Mouse (Mus musculus) retina, postnatal 1 day (tissue): ENCODE data around the gene Arl5c.

ENCODE experiments used
- DNase-seq: peaks from one replicate; pipeline ENCODE4 v3.0.0-alpha.2; 2012

Arl5c gene

DNA sequence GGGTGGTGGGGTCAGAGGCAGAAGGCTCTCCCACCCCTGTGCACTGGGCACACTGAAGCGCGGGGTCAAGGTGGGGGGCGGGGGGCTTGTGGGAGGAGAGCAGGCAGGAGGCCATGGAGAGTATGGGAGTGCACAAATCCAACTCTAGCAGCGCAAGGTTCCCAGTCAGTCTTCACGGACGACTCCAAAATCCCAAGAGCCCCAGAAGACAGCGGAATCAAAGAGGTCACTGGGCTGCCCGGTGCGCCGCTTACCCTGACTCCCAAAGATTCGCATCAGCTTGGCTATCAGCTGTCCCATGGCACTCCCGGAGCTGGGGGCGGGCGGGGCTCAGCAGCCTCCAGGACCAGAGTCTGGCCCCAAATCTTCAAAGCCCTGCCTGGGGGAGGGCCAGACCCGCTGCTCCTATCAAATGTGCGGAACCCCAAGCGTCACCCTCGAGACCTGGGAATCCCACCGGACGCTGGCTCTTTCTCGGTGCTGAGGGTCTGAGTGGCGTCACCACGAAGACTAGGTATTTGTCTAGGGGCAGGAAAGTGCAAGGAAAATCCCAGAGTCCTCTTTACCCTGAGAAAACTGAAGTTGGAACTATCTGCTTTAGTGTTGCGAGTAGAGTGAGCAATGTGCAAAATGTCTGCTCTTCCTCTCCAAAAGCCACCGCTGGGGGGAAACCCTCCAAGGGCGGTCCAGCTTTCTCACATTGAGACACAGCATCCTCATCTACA is at the start of gene Arl5c:
Gene Arl5c (minus strand): TSS at position 618 of the 725 bp plus-strand sequence.
- DNase-seq: peak; percentile 68

DNA sequence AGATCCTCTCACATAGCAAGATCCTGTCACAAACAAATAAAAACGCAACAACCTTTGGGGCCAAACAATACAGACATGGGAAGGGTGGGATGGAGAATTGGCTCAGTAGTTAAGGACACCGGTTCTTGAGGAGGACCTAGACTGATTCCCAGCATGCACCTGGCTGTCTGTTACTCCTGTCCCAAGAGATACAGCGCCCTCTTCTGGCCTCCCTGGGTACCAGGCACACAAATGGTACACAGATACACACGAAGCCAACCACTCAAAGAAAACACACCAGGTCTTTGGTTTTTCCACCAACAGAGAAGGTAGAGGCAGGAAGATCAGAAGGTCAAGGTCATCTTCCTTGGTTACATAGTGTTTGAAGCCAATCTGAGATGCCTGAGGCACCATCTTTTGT is 49.6 kb upstream of the Arl5c start:
- DNase-seq: no peak

DNA sequence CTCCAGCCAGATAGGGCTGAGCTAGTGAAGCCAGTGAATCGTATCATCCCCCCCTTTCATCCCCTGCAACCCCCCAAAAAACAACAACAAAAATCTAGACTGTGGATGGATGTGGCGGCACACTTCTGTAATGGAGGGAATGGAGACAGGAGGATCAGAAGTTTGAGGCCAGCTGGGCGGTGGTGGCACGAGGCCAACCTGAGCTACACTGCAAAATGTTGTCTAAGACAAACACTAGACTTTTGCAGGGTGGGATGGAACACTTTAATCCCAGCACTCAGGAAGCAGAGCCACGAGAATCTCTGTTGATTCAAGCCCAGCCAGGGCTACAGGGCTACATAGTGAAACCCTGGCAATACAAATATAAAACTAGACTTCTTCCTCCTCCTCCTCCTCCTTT is 48.1 kb upstream of the Arl5c start:
- DNase-seq: no peak

DNA sequence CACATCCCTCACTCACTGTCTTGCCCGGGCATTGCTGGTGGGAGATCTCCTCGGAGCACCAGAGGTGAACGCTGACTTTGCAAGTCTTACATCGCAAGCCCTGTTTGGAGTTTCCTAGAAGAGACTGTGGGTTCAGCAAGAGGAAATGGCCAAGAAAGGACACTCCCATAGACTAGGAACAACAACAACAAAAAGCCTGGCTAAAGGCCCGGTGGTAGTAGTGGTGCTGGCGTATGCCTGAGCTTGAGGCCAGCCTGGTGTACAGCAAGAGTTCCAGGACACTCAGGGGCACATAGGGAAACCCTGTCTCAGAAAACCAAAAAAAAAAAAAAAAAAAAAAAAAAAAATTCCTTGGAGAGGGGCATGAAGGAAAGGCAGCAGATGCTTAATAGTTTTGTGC is 46.8 kb upstream of the Arl5c start:
- no peak for DNase-seq

DNA sequence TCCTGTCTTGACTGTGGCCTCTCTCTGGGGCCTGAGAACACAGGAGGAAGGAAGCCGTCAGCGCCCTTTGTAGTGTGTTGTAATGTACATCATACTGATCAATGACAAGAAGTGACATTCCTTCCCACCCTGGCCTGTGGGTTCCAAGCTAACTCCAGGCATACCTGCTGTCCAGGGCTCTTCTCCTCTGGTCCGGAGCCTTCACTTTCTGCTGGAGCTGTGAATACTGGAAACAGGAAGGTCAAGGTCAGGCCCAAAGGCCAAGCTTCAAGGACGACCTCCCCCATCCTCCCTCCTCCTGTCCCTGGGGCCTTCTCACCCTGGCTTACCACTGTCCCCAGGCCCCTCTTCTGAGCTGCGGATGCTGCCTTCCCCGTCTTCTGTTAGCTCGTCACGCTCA is 45.0 kb upstream of the Arl5c start:
- no peak for DNase-seq

DNA sequence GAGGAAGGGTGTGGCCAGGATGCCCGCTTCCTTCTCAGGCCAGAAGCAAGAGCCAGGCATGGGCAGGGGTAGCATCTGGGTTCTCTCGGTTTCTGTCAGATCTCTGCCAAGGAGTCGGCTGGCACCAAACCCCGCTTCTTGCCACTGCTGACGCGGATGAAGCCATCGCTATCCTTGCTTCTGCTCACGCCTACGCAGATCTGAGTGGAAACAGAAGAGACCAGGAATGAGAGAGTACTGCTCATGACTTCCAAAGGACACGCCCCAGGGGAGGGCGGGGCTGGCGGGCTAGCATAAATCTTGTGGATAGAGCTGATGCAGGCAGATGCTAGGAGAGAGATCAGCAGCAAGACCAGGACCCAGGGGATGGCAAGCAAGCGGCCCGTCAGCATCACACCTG is 41.9 kb upstream of the Arl5c start:
- DNase-seq: no peak

DNA sequence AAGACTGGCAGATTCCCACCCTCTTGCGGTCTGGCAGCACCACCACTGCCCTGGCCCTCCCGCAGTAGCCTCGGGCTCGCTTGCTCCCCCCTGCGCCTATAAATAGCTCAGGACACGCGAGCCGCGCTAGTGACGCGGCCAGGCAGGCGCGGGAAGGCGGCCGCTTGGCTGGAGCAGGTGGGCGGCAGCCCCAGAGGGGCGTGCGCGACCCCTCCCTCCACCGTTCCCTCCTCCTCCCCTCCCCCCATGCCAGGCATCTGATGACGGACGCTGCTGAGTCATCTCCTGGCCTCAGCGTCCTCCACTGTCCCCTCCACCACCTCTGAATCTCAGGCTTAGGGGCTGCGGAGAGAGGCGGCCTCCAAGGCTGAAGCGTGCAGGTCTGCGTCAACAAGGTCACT is 40.0 kb upstream of the Arl5c start:
- DNase-seq: peak; percentile 91

DNA sequence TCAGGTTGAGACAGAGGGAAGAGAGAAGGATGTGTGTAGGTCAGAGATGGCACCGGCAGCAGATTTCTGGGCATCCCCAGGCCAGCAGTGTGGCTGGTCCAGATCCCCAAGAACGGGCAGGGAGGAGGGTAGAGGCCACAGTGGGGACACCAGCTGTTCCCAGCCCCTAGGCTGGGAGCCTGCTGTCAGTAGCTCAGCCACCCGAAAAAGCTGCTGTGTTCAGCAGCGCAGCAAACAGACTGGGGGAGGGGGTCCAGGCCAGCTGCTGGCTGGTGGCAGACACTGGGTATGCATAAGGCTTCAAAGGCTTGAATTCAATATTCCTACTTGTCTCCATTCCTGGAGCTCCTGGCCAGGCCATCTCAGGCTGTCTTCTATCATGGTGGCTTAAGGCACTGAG is 38.9 kb upstream of the Arl5c start:
- DNase-seq: peak; percentile 88

DNA sequence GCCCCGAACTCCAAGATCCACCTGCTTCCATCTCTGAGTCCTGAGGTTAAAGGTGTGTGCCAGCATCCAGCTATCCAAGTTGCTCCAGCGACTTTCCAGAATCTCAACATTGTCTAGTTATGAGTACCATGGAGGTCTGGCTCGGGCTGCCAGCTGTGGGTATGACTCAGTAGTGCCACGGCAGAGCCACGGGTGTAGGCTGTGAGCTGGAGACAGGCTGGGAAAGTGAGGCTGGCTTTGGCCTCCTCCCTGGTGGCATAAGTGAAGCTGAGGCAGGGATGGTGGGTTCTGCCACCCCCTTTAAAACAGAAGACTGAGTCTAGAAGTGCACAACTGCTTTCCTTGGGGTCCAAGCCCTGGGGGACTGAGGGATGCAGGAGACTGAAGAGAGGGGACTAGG is 38.1 kb upstream of the Arl5c start:
- DNase-seq: peak; percentile 12

DNA sequence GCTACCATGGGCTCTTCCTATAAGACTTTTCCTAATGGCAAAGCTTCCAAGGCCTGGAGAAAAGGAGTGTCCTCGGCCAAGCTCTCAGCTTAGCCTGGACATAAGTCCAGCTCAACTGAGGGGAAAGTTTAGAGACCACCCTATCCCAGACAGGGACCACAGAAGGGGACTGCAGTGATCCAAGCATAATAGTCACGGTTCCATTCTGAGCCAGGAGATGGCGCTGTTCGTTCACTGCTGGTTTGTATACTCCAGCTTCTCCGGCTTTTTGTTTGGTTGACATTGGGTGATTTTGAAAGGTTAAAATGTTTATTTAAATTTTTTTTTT is 35.4 kb upstream of the Arl5c start:
- peak; percentile 87 for DNase-seq

DNA sequence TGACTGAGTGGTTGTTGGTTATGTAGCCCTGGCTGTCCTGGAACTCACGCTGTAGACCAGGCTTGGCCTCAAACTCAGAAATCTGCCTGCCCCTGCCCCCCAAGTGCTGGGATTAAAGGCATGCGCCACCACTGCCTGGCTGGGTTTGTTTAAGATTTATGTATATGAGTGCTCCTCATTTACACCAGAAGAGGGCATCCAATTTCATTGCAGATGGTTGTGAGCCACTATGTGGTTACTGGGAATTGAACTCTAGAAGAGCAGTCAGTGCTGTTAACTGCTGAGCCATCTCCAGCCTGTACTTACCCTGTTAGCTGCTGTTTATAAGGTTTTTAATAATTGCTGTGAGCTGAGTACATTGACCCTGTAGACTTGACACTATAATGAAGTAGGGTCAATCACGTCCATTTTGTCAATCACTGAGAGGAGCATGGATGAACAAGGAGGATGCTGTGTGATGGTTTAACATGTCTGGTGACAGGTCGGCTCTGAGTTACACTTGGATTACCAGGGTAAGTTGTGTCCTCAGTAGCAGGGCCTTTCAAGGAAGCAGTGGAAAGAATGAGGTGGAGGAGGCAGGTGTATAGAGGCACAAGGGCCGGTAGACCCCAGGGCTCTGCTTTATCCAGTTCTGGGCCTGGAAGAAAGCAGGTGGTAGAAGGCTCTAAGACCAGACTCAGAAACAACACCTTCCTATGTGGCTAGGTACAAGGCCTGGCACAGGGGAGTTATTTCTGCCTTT is 34.9 kb upstream of the Arl5c start:
- no peak for DNase-seq

DNA sequence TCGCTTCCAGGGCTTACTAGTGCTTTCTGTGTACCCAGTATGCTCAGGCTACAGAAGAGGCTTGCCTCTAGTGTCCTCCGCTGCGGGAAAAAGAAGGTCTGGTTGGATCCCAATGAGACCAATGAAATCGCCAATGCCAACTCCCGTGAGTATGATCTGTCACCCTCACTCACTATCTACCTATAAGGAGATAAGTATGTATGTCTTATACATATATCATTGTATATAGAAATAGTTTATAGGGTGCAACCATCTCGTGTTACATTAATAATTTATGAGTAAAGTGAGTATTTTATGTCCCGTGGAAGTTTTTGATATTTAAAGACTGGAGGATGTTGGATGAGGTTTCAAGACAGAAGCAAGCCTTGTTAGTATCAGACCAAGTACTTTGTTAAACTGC is 31.8 kb upstream of the Arl5c start:
- DNase-seq: no peak

DNA sequence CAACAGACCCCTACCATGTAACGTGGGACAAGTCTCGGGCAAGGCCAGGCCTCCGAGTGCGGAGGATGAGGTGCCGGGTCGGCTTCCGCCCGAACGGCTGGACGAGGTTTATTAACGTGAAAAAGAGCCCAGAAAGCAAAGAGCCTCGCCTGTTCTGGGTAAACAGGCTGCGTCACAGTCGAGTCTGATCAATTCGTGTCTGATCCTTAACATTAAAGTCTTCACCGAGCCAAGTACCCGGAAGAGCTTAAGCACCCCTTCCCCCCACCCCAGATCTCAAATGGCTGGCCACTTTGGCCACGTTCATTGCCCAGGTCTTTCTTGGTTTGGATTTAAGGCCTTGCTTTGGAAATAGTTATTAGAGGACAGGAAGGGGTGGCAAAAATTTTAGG is 31.3 kb upstream of the Arl5c start:
- no peak for DNase-seq

DNA sequence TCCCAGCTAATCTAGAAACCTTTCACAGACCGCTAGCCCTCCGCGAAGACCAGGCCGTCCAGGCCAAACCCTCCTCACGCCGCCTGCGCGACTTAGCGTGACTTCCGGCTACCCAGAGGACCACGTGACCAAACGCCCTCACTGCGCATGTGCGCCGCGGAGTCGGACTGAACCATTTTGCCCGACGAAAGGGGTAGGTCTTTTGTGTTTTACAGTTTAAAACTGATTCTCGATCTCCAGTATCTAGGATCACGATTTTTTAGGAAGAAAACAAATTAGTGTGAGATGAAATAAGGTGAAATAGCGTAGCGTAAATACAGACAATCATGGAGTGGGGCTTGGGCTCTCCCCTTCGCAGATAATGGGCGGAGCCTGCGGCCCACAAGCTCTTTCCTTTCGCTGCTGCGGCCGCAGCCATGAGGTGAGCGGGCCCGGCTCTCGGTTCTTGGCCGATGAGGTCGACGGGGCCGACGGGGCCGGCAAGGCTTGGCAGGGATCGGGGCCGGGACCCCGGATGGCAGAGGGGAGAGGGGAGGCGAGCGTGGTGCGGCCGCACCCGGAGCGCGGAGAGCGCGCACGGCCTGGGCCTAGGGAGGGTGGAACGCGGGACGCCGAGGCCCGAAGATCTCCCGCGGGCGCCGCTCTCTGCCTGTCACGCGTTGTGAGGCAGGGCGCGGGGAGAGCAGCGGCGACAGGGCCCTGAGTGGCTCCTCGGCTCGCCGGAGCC is 30.8 kb upstream of the Arl5c start, which contains the start of gene Rpl19:
Gene Rpl19 (plus strand): TSS at position 141 of the 727 bp plus-strand sequence.
- DNase-seq: peak; percentile 96

DNA sequence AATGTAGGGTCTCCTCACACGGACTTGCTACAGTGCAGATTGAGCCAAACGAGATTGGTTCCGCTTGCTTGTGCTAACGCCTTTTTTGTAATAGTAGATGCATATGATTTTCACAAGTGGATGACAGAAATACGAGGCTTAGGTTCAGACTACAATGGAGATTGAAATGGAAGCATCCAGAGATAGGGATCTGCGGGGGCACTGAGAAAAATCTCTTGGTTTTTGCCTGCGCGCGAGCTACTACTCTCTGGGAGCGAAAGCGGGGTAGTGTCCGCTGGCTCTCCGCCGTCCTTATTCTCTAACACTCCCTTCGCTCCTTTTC is 30.2 kb upstream of the Arl5c start:
- DNase-seq: no peak

DNA sequence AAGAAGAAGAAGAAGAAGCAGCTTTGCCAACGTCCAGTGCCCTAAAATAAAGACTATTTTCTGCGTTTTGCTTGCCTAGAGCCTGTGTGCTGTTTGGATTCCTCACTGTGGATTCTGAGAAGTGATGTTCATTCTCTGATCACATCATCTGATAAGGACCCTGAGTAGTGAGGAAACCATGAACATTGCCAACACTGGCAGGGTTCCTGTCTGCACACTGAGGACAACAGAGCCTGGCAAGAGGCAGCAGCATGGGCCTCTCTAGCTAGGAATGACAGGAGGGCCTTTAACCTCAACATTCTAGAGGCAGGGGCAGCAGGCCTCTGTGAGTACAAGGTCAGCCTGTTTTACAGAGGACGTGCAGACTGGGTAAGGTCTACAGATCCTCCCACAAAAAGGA is 28.5 kb upstream of the Arl5c start:
- DNase-seq: no peak

DNA sequence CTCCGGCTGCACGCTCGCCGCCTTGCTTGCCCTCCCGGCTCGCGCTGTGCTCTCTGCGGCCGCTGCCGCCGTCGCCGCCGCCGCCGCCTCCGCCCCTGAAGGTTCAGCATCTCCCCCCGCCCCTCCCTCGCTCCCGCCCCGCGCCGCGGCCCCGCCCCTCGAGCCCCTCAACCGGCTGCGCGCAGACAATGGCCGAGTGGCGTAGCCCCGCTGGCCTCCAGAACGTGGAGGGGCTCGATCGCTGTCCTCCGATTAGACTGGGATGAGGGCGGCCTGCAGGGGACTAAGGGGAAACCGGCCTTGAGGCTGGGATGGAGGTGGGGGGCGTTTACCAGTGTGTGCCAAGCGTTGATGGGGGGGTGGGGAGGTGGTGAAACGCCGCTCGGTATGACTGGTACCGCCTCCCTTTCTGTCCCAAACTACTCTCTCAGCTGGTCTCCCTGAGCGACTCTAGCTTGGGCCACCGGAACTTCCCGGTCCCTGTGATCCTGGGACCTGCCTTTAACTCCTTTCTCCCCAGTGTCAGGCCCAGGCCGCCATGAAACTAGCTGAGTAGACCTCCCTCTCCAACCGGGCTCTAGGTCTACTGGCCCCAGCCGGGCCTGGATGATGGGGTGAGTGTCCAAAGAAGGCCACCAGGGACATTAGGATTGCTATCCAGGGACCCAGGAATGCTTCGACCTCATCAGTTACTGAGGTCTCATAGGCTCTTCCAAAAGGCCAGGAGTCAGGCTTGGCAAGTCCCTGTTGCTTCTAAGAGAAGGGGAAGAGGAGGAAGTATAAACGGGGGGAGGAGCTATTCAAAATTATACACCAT is 26.8 kb upstream of the Arl5c start, which contains the start of gene Cacnb1:
Gene Cacnb1 (minus strand): TSS at position 480 of the 817 bp plus-strand sequence.
- peak; percentile 90 for DNase-seq

DNA sequence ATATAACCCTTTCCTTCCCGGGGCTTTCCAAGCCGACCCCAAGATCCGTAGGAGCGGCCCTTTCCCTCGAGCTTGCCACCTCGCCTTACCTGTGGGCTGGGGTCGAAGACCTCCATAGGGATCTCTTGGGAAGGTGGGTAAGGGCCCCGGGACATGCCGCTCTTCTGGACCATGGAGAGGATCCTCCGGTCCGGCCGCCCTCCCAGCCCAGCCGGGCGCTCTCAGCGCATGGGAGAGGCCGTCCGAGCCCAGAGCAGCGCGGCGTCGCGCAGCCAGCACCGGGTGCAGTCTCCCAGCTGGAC is 26.2 kb upstream of the Arl5c start:
- DNase-seq: no peak

DNA sequence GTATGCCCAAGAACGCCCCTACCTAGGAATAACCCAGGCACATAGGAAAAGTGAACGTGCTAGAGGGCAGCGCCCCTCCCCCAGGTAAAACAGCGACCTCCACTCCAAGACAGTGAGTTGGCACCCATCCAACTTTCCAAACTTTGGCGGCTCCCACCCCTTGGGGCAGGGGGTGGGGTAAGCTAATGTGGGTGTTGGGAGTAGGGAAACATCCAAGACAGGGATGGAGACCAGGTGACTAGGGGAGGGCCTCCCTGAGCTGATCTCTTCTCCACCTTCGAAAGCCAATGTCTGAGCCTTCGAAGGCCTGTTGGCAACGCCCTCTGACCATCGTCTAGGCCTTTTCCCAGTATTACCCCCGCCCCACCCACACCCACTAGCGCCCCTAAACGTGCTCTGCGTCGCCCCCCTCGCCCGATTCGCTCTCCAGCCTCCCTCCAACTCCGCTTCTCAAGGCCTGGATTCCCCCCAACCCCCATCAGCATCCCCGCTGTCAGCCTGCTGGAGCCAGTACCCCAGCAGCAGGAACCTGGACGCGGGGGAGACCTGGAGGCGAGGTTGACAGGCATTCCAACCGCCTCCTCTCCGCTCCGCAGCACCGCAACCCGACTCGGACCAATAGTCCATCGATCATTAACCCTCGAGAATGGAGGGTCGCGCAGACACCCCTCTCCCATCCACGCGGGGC is 25.7 kb upstream of the Arl5c start:
- DNase-seq: peak; percentile 61

DNA sequence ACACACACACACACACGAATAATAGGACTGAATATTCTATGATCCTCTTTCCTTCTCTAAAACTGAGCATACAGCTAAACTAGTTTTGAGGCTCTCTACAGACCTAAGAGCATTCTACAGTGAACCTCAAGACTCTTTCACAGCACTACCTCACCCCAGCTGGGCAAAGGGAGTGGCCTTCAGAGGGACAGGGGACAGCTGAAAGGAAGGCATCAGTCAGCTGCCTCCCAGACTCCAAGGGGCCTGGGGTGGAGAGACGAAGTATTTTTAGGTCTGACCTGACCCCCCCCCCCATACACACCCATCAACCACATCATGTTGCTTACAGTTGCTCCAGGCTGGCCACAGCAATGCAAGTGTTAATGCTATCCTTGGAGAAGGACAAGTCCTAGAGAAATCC is 25.1 kb upstream of the Arl5c start:
- no peak for DNase-seq

DNA sequence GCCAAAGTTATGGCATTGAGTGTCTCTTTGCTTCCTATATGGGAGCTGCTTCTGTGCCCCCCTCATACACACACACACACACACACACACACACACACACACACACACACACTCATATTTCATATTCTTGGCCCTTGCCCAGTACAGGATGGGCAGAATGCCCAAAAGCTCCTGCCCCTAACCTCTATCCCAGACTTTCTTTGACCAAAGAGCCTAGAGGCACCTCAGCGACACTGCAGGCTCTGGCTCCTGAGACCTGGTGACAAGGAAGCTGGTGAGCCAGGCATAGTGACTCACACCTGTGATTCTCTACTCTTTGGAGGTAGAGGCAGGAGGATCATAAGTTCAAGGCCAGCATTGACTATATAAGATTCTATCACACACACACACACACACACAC is 24.7 kb upstream of the Arl5c start:
- no peak for DNase-seq

DNA sequence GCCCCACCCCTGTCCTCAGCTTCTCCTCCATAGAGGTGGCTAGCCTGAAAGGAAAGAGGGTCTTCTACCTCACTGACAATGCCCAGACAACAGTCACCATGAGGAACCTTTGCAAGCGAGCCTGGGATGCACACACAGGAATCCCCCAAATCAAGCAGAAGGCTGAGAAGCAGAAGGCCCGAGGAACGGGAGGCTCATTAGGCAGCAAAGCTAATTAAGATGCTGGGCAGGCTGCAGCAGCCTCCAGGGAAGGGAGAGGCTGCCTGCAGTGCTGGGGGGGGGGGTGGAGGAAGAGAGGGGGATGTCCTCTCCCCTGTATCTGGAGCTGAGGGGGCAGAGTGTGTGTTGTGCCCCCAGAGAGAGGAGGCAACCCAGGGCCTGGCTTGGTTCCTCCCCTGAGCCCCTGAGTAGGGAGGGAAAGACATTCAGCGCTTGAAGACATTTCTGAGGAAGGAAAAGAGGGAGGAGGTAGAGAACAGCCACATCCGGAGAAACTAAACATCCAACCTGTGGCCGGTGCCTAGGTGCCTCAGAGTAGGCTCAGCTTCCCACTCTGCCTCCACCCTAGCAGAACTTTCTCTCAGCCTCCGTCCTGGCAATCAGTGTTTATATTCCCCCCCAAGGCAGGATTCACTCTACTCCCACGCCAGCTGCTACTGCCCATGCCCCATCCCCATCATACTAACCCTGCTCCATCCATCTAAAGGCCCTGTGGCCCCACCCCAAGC is 24.1 kb upstream of the Arl5c start:
- DNase-seq: no peak
